Mouse (Mus musculus) c-Kit-positive CD71-positive TER-119-negative erythroid progenitor cells, embryonic 14.5 days (primary cell): ENCODE data around the gene Ppard.

Experiments used
- DNase-seq: peaks from one replicate; pipeline ENCODE4 v3.0.0-alpha.2; 2013; ENCODE audit warnings: low read depth

Gene Ppard

DNA sequence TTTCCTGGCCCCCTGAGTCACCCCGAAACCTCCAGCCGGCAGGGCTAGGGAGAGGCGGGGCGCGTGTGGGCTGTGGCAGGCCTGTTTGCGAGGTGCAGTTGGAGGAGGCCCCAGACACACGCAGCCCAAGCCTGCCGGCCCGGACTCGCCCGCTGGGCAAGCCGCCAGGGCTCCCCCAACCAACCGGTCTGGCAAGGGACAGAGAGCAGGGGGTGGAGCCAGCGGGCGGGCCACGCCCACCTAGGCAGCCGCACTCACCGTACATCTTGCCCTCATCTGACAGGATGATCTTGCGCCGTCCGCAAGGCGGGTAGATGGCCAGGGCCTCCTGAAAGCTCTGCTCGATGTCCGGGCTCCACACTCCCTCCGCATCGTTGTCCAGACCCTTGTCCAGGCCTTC, 108.6 kb downstream of the Ppard start:
- no peak for DNase-seq

DNA sequence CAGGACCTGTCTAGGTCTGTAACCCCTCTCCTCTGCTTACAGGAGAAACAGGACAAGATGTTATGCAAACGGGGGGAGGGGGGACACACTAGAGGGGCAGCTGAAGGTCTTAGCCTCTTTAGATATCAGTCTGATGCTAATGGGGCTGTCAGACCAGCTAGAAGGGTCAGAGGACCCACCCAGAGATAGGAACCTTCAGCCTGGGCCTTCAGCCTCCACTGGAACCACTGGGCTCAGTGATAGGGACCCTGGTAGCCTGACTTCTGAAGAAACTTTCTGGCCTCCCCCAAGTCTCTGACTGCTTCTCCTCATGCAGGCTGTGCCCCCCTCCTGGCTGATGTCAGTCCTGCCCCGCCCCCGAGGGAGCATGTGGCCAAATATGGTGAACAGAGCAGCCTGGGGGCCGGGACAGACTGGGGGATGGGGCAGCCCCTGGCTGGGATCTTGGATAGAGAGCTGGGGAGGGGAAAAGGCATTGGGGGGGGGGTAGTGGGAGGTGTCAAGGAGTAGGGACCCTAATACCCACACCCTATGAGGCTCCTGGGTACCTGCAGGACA, 111.6 kb downstream of the Ppard start:
- DNase-seq = no peak

DNA sequence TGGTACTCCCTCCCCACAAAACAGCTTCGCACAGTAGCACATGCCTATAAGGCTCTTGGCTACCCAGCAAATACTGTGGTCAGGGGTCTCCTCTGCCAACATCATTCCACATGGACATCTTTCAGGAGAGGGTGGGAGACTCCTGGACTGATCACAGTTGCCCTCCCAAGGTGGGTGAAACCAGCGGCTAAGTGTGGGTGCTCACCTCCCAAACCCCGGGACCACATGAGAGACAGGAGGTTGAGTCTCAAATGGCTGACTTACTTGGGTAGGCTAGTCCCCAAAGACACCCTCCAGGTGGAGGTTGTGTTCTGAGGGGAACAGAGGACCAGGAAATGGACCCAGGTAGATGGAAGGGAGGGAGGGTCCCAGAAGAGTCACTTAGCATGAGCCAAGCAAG, 112.2 kb downstream of the Ppard start:
- DNase-seq = no peak

DNA sequence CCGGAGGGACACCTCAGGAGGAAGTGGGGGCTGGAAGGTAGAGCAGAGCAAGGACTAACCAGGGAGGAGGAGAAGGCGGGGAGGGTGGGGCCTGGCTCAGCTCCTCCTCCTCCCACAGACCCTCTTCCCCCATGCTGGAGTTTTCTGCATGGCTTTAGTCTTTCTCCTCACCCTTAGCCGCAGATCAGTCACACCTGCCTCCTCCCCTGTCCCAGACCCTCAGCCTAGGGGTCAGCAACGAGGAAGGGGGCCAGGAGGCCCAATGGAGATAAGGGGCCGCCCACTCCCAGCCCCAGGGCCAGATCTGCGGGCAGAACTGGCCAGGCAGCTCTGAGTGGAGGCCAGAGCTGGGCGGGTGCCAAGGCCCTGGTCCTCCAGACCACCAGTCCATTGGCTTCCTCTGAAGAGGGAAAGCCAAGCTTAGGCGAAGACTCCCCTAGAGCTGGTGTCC, 112.8 kb downstream of the Ppard start:
- DNase-seq = no peak

DNA sequence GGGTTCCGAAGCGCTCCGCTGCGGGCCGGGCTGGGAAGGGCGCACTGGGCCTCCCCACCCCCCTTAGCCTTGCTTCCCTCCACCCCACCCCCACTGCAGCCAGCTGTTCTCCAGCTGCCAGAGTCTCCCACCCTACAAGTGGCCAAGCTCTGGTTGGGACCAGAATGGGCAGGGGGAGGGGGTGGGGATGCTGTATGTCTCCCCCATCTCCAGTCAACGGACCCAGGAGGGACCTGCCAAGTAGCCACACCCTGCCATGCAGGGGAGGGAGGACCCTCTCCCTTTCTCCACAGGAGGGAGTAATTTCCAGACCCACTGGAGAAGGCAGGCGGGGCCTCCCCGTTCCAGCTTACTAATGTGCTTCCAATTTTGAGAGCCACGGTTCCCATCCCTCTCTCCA, 113.4 kb downstream of the Ppard start:
- no peak for DNase-seq

DNA sequence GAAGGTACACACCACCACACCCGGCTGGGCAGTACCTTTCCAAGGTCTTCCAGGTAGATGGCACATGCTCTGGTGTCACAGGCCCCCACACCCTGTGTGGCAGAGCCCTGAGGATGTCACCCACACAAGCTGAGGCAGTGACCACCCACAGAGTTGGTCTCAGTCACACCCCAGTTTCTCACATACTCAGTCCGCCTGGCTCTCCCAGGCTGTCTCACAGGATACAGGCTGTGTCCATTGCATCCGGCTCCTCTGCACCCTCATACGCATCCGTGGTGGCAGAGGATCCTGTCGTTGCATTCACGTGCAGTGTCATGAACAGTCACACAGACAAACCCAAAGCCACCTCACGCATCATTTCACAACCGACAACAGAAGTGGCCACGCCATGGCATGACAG, 114.8 kb downstream of the Ppard start:
- no peak for DNase-seq

DNA sequence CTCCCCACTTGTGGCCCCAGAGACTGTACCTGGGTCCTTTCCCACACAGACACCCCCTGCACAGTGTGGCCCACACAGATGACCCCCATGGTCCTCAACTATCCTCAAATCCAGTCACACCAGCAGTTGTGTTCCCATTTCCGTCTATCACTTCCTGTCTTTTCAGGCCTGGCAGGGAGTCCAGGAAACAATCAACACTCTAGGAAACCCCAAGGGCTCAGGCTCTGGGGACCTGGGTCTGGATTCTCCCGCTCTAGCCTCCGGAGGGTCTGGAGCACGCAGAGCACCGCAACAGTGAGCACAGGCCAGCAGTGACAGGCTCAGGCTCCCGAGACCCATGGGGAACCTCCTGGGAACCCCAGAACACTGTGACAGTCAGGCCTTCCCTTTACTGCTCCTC, 115.7 kb downstream of the Ppard start:
- no peak for DNase-seq

DNA sequence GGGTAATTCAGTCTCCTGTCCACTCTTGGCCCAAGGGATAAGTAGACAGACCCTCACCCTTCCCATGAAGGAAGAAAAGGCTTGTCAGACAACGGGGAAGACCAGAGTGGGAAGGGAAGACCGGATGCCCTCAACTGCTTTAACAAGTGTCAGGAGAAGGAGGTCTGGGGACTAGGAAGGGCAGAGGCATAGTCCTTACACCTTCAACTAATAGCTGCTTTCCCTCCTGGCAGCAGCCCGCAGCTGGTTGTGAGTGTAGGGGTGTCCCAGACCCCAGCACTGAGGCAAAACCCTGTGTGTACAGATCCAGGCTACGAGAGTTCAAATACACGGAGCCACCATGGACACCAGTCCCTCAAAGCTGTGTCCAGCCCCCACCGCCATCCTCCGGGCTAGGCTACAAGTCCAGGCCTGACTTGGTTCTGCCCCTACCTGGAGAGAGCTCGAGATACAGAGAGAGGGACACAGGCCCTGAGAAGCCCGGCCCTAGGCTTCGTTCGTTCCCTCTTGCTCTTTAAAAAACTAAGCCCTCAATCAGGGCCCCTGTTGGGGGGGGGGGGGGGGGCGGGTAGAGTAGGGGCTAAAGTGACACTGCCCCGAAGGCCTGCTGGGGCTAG, 116.9 kb downstream of the Ppard start:
- DNase-seq = no peak

DNA sequence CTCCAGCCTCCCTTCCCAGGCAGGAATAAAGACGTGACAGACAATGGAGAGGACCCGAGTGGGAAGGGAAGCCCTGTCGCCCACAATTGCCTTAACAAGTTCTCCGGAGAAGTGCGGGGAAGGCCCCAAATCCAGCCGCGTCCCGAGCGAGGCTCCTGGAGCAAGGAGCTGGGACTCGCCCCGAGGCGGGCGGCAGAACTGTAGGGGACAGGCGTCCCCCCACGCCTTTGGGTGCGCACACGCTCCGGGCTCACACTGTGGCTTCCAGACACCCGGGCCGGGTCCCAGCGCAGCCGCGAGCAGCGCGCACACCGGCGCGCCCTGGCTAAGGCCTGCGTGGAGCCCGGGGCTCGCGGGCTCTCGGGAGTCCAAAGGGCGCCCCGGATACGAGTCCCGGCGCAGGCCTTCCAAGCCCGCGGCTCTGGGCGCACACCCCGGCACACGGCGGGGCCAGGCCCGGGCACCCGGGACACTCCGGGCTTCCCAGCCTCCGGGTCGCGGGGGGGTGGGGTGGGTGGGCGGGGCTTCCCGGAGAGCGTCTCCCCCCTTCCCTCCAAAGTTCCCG, 117.5 kb downstream of the Ppard start:
- no peak for DNase-seq

DNA sequence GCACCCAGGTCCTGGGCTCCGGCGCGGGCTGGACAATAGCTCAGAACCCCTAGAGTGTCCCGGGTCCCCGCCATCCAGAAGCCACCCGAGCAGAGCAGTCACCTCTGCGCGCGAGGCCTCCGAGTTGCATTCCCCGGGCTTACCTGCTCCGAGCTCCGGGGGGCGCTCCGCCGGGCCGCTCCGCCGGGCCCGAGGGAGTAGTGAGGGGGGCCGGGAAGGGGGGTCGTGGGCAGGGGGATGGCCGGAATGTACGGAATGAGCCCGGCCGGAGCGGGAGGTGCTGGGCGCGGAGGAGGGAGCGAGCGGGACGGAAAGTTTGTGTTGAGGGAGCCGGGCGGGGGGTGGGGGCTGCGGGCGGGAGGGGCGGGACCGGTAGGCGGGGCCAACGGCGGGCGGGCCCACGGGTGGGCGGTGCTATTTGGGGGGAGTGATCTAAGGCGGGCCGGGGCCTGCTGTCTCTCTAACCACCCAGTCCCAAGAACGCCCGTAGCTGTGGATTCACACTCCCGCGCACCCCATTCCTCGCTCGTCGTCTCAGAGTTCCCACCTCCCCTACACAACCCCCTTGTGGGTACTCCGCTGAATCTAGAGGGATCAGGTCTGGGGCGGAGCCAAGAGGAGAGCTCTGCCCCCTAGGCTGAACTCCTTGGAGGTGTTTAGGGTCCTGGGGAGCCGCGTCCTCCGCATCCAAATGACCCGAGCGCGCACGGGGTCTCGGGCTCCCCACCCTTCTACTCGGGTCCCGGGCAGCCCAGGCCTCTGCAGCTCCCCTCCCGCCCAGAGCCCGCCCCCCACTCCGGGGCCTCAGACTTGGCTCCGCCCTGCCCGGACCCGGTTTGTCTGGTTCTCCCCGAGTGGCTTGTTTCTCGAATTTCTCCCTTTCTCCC, 118.2 kb downstream of the Ppard start, which contains the start of gene Tead3:
Tead3 (minus strand) TSS at position 352 of the 887 bp plus-strand sequence.
- no peak for DNase-seq
